Mouse (Mus musculus) heart, embryonic 16.5 days (tissue): Measurements from ENCODE around the gene Aes. TPM values are rescaled to one million over a fixed set of nuclear protein-coding genes. Genes with fewer than 3 reads are reported as not detected.

Experiments used
- ATAC-seq: fragments of 200-750 bp; cut with Nextera tagmentation; replicated peaks from 2 replicates; pipeline ENCODE4 v1.8.0; 2017; ENCODE audit warnings: moderate number of reproducible peaks; ENCODE audit not compliant: insufficient read depth, low FRiP score; ENCODE audit errors: extremely low read depth
- H3K27ac ChIP-seq: fragments of 300-500 bp; sonication (generic); 2 replicates; pipeline ENCODE4 v1.5.1; 2014; ENCODE audit warnings: mild to moderate bottlenecking, low read length, control low read depth, moderate library complexity
- H3K27me3 ChIP-seq: fragments of 300-500 bp; sonication (generic); 2 replicates; pipeline ENCODE4 v1.6.1; 2014; ENCODE audit warnings: low read length, mixed read lengths; ENCODE audit not compliant: control insufficient read depth, insufficient read depth
- H3K36me3 ChIP-seq: fragments of 300-500 bp; sonication (generic); 2 replicates; pipeline ENCODE4 v1.6.1; 2014; ENCODE audit not compliant: control insufficient read depth, insufficient read depth
- H3K4me1 ChIP-seq: fragments of 300-500 bp; sonication (generic); 2 replicates; pipeline ENCODE4 v1.6.1; 2014; ENCODE audit warnings: low read length, mixed read lengths; ENCODE audit not compliant: control insufficient read depth, insufficient read depth
- H3K4me2 ChIP-seq: fragments of 300-500 bp; sonication (generic); 2 replicates; pipeline ENCODE4 v1.6.1; 2014; ENCODE audit warnings: low read depth, mild to moderate bottlenecking, control low read depth, low read length
- H3K4me3 ChIP-seq: fragments of 300-500 bp; sonication (generic); 2 replicates; pipeline ENCODE4 v1.5.1; 2014; ENCODE audit warnings: mild to moderate bottlenecking, control low read depth, low read length
- H3K9ac ChIP-seq: fragments of 300-500 bp; sonication (generic); 2 replicates; pipeline ENCODE4 v1.6.1; 2014; ENCODE audit warnings: low read length, control low read depth
- H3K9me3 ChIP-seq: fragments of 300-500 bp; sonication (generic); replicated peaks from 2 replicates; pipeline ENCODE4 v1.6.1; 2016; ENCODE audit warnings: low read length; ENCODE audit not compliant: control insufficient read depth
- WGBS: fragments of 180-500 bp; shearing (Covaris S2); extraction: QIAGEN DNeasy Blood & Tissue Kit; methylation state at CpG from one replicate; pipeline ENCODE4 v1.1.7; 2014; 5-methylcytosine and 5-hydroxymethylcytosine counted together
- polyA plus RNA-seq: library from polyadenylated mRNA; unstranded; fragments of >200 nt; fragmentation: Nextera tagmentation; extraction: Ambion mirVana; gene quantifications from 2 replicates; pipeline ENCODE4 v1.2.1, GENCODE M21; 2015

The Aes gene
- polyA plus RNA-seq, 1 experiment from 2014 or later, result 529 TPM

DNA sequence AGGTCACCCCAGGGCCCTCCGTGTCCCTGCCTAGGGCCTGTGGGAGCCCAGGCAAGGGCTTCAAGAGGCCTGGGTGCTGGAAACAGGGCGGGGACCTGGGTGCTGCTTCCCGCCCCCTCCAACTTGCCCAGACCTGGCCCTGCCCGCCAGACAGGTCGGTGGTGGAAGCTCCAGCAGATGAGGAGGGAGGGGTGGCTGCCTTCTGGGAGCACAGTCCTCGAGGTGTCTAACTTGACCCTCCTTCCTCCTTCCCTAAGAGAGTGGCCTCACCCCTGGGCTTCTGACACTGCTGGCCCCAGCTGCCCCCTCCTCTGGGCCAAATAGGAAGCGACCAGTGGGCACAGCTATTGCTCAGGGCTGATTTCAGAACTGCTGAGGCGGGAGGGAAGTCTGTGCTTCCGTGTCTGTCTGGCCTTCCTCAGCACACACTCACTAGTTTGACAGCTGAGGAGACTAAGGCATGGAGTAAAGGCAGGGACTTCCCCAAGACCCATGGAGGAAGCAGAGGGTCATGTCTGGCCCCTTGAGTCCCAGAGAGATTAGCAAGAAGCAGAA lies 35.2 kb upstream of the Aes start, which contains the start of gene Gna15:
Gna15 (minus strand) TSS at position 175 of the 555 bp plus-strand sequence.
- no peak within 1 kb of the TSS for H3K27ac ChIP-seq
- peak within 1 kb of the TSS; percentile 9; the same call in 1 of the 2 replicates for H3K4me3 ChIP-seq
- H3K4me2 ChIP-seq, result peak within 1 kb of the TSS; percentile 36
- no peaks in the 10 kb centered on the region for H3K36me3 ChIP-seq
- no peaks in the 10 kb centered on the region for H3K27me3 ChIP-seq
- no peak; the same call in 1 of the 2 replicates for ATAC-seq
- no peaks in the 10 kb centered on the region for H3K4me1 ChIP-seq
- no peaks in the 10 kb centered on the region for H3K9me3 ChIP-seq
- 0 out of 2 replicates have a peak within 1 kb of the TSS, but pooled peaks have one; percentile 2 for H3K9ac ChIP-seq
- WGBS, result 18% methylated on average over 9 of the region's 9 CpGs

DNA sequence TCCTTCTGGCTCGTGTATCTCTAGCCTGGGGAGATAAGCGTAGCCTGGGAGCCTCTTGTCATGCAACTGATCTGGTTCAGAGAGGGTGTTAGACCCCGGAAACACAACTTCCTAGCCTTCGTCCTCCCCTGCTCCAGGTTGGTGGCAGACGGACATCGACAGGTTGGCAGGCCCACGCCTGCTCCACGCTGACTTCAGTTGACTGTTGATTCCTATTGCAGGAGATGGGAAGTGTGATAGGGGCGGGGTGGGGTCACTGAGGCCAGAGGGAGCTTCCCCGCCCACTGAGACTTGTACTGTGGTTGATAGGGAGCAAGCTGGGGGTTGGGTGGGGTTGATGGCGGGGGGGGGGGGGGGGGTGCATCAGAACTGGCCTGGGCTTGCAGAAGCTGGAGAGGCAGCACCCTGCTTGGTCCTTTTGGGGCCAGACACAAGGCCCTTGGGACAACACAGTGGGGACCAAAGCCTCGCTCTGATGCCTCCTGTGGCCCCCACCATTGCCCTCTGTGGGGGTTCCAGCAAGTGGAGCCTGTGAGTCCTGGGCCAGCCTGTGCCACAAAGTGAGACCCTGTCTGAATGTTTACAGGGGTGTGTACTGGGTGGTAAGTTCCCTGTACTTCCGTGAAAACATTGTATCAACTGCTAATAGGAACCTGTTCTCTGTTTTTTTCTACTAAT lies 34.1 kb upstream of the Aes start:
- Histone ChIP-seq H3K4me1 (no peaks in the 10 kb centered on the region), H3K4me3 (no peak overlapping the region), H3K27ac (no peak overlapping the region), H3K9ac (no peak overlapping the region), H3K4me2 (no peak overlapping the region), H3K27me3 (no peaks in the 10 kb centered on the region), H3K36me3 (no peaks in the 10 kb centered on the region), H3K9me3 (no peaks in the 10 kb centered on the region)
- ATAC-seq, result no peak
- 40% methylated on average over 12 of the region's 13 CpGs for WGBS

DNA sequence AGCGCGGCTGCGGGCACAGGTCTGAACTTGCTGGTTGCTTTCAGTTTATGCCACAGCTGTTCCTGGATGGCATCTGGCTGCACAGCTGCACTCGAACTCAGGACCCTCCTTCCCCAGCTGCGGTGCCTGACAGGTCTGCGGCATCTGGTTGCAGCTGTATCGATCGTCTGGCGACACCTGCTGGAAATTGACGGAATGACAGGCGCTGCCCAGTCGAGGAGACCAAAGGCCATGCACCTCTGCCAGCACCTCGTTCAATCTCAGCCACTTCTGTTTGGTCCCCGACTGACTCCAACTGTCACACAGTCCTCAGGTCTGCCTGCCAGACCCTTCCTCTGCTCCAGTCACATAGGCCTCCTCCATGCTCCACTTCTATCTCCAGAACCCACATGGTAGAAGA lies 32.5 kb upstream of the Aes start:
- no peak overlapping the region for H3K4me3 ChIP-seq
- peaks cover 6% of the 10 kb centered on the region for H3K36me3 ChIP-seq
- whole genome bisulfite sequencing, result 15% methylated on average over 14 of the region's 14 CpGs
- H3K9ac ChIP-seq, result no peak overlapping the region
- H3K27me3 ChIP-seq, result no peaks in the 10 kb centered on the region
- ATAC-seq, result 0 out of 2 replicates have a peak, but pooled peaks have one; percentile 39
- no peak overlapping the region for H3K27ac ChIP-seq
- H3K4me2 ChIP-seq, result no peak overlapping the region
- H3K4me1 ChIP-seq, result no peaks in the 10 kb centered on the region
- no peaks in the 10 kb centered on the region for H3K9me3 ChIP-seq

DNA sequence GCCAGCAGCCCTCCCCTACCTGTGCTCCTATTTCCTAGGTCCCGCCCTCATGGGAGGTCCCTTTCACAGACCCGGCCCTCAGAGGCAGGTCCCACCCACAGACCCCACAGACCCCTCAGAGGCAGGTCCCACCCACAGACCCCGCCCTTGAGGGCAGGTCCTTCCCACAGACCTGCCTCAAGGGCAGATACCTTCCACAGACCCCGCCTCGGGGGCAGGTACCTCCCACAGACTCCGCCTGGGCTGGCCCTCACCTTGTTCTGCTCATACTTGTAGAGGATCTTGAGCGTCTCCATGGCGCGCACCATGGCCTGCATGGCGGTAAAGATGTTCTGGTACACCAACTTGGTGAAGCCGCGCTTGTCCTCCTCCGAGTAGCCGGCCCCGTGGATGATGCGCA lies 24.5 kb upstream of the Aes start:
- Histone ChIP-seq H3K4me3 (no peak overlapping the region), H3K27ac (no peak overlapping the region), H3K27me3 (no peaks in the 10 kb centered on the region), H3K36me3 (peaks cover 16% of the 10 kb centered on the region), H3K9ac (no peak overlapping the region), H3K9me3 (no peaks in the 10 kb centered on the region), H3K4me1 (peaks cover 5% of the 10 kb centered on the region), H3K4me2 (no peak overlapping the region)
- no peak for ATAC-seq
- WGBS, result 81% methylated on average over 16 of the region's 16 CpGs

DNA sequence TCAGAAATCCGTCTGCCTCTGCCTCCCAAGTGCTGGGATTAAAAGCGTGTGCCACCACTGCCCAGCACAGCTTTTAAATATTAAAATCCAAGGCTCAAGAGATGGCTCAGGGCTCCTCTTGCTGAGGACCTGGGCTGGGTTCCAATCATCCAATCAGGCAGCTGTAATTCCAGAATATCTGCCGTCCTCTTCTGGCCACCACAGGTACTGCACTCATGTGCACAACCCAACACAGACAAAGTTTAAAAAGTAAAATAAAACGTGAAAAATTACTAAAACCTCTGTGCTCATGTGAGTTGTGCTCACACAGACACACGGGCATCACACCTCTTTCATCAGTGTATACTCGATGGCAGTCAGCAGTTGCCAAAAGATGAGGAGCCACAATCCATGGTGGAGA lies 22.6 kb upstream of the Aes start:
- Histone ChIP-seq H3K27me3 (no peaks in the 10 kb centered on the region), H3K27ac (no peak overlapping the region), H3K4me1 (peaks cover 11% of the 10 kb centered on the region), H3K9ac (no peak overlapping the region), H3K4me2 (no peak overlapping the region), H3K9me3 (no peaks in the 10 kb centered on the region), H3K4me3 (no peak overlapping the region), H3K36me3 (peaks cover 11% of the 10 kb centered on the region)
- 71% methylated on average over 6 of the region's 6 CpGs for WGBS
- ATAC-seq, result no peak

DNA sequence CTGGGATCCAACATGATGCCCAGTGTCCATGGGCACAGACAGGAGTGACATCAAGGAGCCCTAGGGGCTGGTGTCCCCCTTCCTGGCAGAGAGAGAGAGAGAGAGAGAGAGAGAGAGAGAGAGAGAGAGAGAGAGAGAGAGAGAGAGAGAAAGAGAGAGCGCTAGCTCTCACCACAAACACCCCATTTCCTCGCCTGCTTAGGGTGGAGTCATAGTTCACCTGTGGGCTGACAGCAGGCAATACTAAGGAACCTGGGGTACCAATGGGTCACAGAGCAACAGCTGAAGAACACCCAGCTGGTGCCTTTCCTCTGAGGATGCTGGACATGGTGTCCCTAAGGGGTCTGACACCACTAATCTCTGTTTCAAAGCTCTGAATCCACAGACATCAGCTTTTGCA lies 21.9 kb upstream of the Aes start:
- Histone ChIP-seq H3K4me3 (no peak overlapping the region), H3K9ac (no peak overlapping the region), H3K36me3 (peaks cover 7% of the 10 kb centered on the region), H3K4me2 (no peak overlapping the region), H3K27me3 (no peaks in the 10 kb centered on the region), H3K4me1 (peaks cover 18% of the 10 kb centered on the region), H3K27ac (no peak overlapping the region), H3K9me3 (no peaks in the 10 kb centered on the region)
- 89% methylated on average over 2 of the region's 2 CpGs for WGBS
- no peak for ATAC-seq

DNA sequence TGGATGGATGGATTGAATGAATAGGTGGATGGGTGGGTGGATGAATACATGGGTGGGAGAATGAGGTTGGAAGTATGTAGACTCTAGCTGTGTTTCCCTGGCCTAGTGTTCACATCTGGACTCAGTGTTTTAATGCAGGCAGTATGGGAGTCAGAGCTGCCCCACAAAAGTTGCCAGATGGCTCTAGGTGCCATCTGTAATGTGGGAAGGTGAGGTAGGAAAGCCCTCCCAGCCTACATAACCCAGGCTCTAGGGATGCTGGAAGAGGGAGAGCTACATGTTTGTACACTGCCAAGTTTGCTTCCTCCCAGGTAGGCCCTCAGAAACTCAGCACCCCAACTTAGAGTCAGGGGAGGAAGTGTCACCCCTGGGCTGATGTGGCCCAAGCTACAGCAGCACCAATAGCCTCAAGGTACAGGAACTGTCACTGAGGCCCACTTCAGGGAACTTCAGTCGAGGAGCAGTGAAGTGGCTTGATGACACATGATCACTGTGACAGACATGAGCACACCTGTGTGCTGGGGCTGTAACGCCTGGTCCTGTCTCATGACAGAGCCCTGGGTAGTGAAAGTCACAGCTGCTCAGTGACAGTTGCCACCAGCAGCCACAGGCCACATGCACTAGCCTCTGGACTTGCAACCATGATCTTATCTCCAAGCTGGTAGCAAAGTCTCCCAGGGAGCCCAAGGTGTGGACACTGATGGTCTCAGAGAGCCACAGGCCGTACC lies 20.8 kb upstream of the Aes start:
- Histone ChIP-seq H3K4me3 (no peak overlapping the region), H3K9me3 (no peaks in the 10 kb centered on the region), H3K27ac (0 out of 2 replicates have a peak overlapping the region, but pooled peaks have one; percentile 23), H3K36me3 (no peaks in the 10 kb centered on the region), H3K4me1 (peaks cover 28% of the 10 kb centered on the region), H3K4me2 (no peak overlapping the region), H3K27me3 (no peaks in the 10 kb centered on the region), H3K9ac (no peak overlapping the region; the same call in 1 of the 2 replicates)
- ATAC-seq, result no peak; the same call in 1 of the 2 replicates
- 62% methylated on average over 3 of the region's 3 CpGs for WGBS

DNA sequence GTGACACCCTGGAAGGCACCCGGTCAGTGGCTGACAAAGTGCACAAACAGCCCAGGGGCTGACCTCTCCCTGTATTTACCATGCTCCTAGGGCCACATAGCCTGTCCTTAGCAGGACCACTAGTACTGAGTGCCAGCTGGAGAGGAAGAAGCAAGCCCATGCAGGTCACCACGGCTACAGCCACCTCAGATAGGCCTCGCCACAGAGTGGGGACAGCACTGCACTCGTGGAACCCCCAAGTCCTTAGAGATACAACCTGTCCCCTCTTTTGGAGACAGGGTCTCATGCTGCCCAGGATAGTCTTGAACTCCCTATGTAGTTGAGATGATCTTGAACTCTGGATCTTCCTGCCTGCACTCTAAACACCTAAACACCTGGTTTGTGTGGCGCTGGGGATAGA lies 17.9 kb upstream of the Aes start:
- Histone ChIP-seq H3K9me3 (no peaks in the 10 kb centered on the region), H3K4me3 (no peak overlapping the region), H3K36me3 (no peaks in the 10 kb centered on the region), H3K9ac (peak overlapping the region; percentile 2; the same call in 1 of the 2 replicates), H3K4me2 (no peak overlapping the region), H3K4me1 (peaks cover 36% of the 10 kb centered on the region), H3K27me3 (no peaks in the 10 kb centered on the region), H3K27ac (no peak overlapping the region; the same call in 1 of the 2 replicates)
- no peak for ATAC-seq
- 71% methylated on average over 5 of the region's 5 CpGs for WGBS

DNA sequence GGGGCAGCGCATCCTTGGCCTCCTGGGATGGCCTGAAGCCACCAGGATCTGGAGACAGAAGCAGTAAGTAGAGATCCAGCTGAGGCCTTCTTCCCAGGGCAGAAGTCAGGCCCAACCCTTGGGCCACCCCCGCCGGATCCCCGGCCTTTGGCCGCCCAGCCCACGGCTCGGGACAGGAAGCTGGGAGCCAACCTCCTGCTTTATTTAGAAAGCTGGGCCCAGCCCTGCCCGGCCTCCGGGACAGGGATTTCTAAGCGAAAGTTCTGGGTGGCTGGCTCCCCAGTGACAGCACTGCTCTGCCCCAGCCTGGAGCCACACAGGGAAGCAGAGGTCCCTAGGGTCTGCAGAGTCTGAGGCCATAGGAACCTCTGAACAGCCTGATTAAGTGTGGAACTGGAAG lies 17.5 kb upstream of the Aes start:
- ATAC-seq, result no peak
- peak overlapping the region; percentile 63 for H3K9ac ChIP-seq
- H3K9me3 ChIP-seq, result no peaks in the 10 kb centered on the region
- H3K4me1 ChIP-seq, result peaks cover 36% of the 10 kb centered on the region
- H3K4me2 ChIP-seq, result peak overlapping the region; percentile 33
- peak overlapping the region; percentile 2 for H3K4me3 ChIP-seq
- H3K27me3 ChIP-seq, result no peaks in the 10 kb centered on the region
- WGBS, result 46% methylated on average over 10 of the region's 10 CpGs
- peak overlapping the region; percentile 57 for H3K27ac ChIP-seq
- no peaks in the 10 kb centered on the region for H3K36me3 ChIP-seq
